Mouse (Mus musculus): ENCODE data around the gene Rfx7.

DNA sequence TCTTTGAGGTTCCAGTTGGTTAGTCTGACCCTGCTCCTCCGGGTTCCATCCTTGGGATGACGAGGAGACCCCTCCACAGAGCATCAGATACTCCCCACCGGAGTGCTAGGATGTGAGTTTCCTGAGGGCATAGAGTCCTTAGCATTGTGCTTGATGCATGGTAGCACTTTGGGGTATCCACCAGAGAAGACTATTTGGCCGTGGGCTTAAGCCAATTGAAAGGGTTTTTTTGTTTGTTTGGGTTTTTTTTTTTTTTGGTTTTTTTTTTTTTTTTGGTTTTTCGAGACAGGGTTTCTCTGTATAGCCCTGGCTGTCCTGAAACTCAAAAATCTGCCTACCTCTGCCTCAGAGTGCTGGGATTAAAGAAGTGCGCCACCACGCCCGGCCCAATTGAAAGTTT is 105.2 kb downstream of the Rfx7 start:
- no peak for TF ChIP-seq CTCF (IDR thresholded peaks at IDR 0.05; ENCODE audit: low read depth, low read length)
- no peak for TF ChIP-seq TAL1 (conservative IDR thresholded peaks at IDR 0.05; ENCODE audit: low read depth, low read length)
- no peak for TF ChIP-seq POLR2AphosphoS5 (IDR thresholded peaks at IDR 0.05; ENCODE audit: insufficient replicate concordance, low read depth, low read length)
- no peak for TF ChIP-seq GATA1 (IDR thresholded peaks at IDR 0.05; ENCODE audit: borderline replicate concordance, low read length)
- no peak for TF ChIP-seq GATA2 (IDR thresholded peaks at IDR 0.05; ENCODE audit: borderline replicate concordance, low read depth, low read length)

Measured in G1E (cell line).